27 mouse cellular contexts compared by ENCODE assay signal in the genomic region with DNA sequence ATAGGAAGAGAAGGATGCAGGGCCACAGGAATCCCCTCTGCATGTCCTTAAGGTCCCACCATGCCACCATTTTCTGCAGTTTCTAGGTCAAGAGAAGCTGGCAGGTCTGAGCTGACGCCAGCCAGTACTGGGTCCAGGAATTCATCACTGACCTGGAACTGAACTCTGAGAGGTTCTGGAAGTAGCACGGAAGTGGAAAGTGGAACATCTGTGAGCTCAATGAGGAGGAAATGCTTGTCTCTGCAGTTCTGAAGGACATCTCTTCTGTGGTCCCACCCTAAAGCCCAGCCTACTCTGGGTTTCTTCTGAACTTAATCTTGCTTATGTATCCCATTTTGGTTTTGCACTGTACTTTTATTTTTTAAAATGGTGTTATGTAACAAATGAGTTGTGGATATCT. TPM values are rescaled to one million over a fixed set of nuclear protein-coding genes. Genes with fewer than 3 reads are reported as not detected.
"Had no signal": no experiment of that assay in that cellular context is flagged by ENCODE, and none has a peak within 500 bp of the region (broad histone marks: within the 10 kb centered on the region; RNA-seq: fewer than 3 reads in every experiment).

No protein-coding gene starts in this region.

- H3K27ac ChIP-seq: layer of hippocampus, adult 2 months; left cerebral cortex, adult 2 months; liver, embryonic 13.5 days; midbrain, embryonic 10.5 days; midbrain, embryonic 13.5 days; neural tube, embryonic 13.5 days; stomach, embryonic 15.5 days had no signal

- H3K4me1 ChIP-seq: liver, embryonic 13.5 days; neural tube, embryonic 13.5 days; stomach, embryonic 15.5 days had no signal

- DNase-seq: kidney, adult 9 months; kidney, postnatal 14 days; kidney, postnatal 4 days; layer of hippocampus, adult 9-11 months; layer of hippocampus, postnatal 36 days; liver, embryonic 13.5 days; lung, embryonic 14.5 days; spleen, adult 18-20 months; thymus, postnatal 25 days had no signal

- H3K27me3 ChIP-seq: liver, embryonic 13.5 days; midbrain, embryonic 13.5 days; neural tube, embryonic 13.5 days; stomach, embryonic 15.5 days had no signal

- H3K4me3 ChIP-seq: layer of hippocampus, adult 2 months; left cerebral cortex, adult 2 months; liver, embryonic 13.5 days; megakaryocyte, embryonic 14.5 days; midbrain, embryonic 10.5 days; midbrain, embryonic 13.5 days; myocyte; neural tube, embryonic 13.5 days; stomach, embryonic 15.5 days had no signal

- ATAC-seq: midbrain, embryonic 13.5 days; midbrain, embryonic 16.5 days had no signal

- H3K4me2 ChIP-seq: liver, embryonic 13.5 days; lung, embryonic 14.5 days; midbrain, embryonic 13.5 days; neural tube, embryonic 13.5 days; stomach, embryonic 15.5 days had no signal

- H3K9me3 ChIP-seq: liver, embryonic 13.5 days; megakaryocyte, embryonic 14.5 days; midbrain, embryonic 10.5 days; midbrain, embryonic 13.5 days; neural tube, embryonic 13.5 days; stomach, embryonic 15.5 days had no signal

- H3K36me3 ChIP-seq: liver, embryonic 13.5 days; midbrain, embryonic 10.5 days; midbrain, embryonic 13.5 days; neural tube, embryonic 13.5 days; stomach, embryonic 15.5 days had no signal

- H3K9ac ChIP-seq: liver, embryonic 13.5 days; lung, embryonic 14.5 days; midbrain, embryonic 13.5 days; neural tube, embryonic 13.5 days; stomach, embryonic 15.5 days had no signal

RNA-seq across cellular contexts. Expression of a gene that starts 14.4 kb away (rescaled TPM):
- total RNA-seq: layer of hippocampus, adult 2 months; layer of hippocampus, postnatal 36 days; left cerebral cortex, adult 2 months; left cerebral cortex, postnatal 10 days; left cerebral cortex, postnatal 36 days; monocyte, adult 5-6 weeks had no signal
- polyA plus RNA-seq: kidney, embryonic 16.5 days; limb, embryonic 11.5 days; limb, embryonic 14.5 days; liver, embryonic 13.5 days; liver, embryonic 16.5 days; lung, embryonic 14.5 days; lung, postnatal 0 days; midbrain, embryonic 10.5 days; midbrain, embryonic 13.5 days; midbrain, embryonic 16.5 days; myocyte; neural tube, embryonic 13.5 days; stomach, embryonic 15.5 days; thymus, postnatal 0 days had no signal

RNA-seq across cellular contexts. Expression of a gene that starts 18.1 kb away (rescaled TPM):
- total RNA-seq: layer of hippocampus, adult 2 months; layer of hippocampus, postnatal 36 days; left cerebral cortex, adult 2 months; left cerebral cortex, postnatal 36 days had no signal
- polyA plus RNA-seq: myocyte had no signal

RNA-seq across cellular contexts. Expression of a gene that starts 31.3 kb away (rescaled TPM):
- total RNA-seq: layer of hippocampus, adult 2 months; layer of hippocampus, postnatal 36 days; left cerebral cortex, adult 2 months; left cerebral cortex, postnatal 10 days; left cerebral cortex, postnatal 36 days had no signal
- polyA plus RNA-seq: midbrain, embryonic 10.5 days; midbrain, embryonic 13.5 days; myocyte had no signal
